Mouse (Mus musculus) small intestine, adult 2 months (tissue): ENCODE data around the gene Casc1. TPM values are rescaled to one million over a fixed set of nuclear protein-coding genes. Genes with fewer than 3 reads are reported as not detected.
"Not testable (repeated sequence)": the region's sequence is repeated elsewhere in the genome, so short reads cannot be mapped to it uniquely, and the experiment has no call there.

Source experiments
- H3K27ac ChIP-seq: fragments of 200-500 bp; 2 replicates; pipeline ENCODE4 v1.5.1; 2012; ENCODE audit warnings: low read depth, low read length, control low read depth, inconsistent platforms; ENCODE audit not compliant: insufficient read depth
- H3K27me3 ChIP-seq: fragments of 200-500 bp; 2 replicates; pipeline ENCODE4 v1.6.1; 2012; ENCODE audit warnings: mild to moderate bottlenecking, moderate library complexity, low read length, inconsistent platforms; ENCODE audit not compliant: control insufficient read depth, insufficient read depth
- H3K36me3 ChIP-seq: fragments of 200-500 bp; 2 replicates; pipeline ENCODE4 v1.6.1; 2012; ENCODE audit warnings: mild to moderate bottlenecking, low read length, control low read depth, inconsistent platforms; ENCODE audit not compliant: control insufficient read depth, insufficient read depth
- H3K4me1 ChIP-seq: fragments of 200-500 bp; 2 replicates; pipeline ENCODE4 v1.6.1; 2012; ENCODE audit warnings: low read length, inconsistent platforms, mixed read lengths; ENCODE audit not compliant: control insufficient read depth, insufficient read depth, insufficient read length
- H3K4me3 ChIP-seq: fragments of 200-500 bp; 2 replicates; pipeline ENCODE4 v1.5.1; 2012; ENCODE audit warnings: low read depth, mild to moderate bottlenecking, control low read depth, inconsistent platforms, low read length, moderate library complexity
- CTCF ChIP-seq: fragments of 200-500 bp; IDR thresholded peaks from 2 replicates; pipeline ENCODE4 v1.5.1; 2012; ENCODE audit warnings: low read depth, mild to moderate bottlenecking, control low read depth, inconsistent platforms, low read length, moderate library complexity, mixed read lengths; ENCODE audit not compliant: insufficient replicate concordance, insufficient read length; ENCODE audit errors: extremely low read depth
- POLR2A ChIP-seq: fragments of 200-500 bp; IDR thresholded peaks from 2 replicates; pipeline ENCODE4 v1.6.1; 2012; ENCODE audit warnings: low read depth, mild to moderate bottlenecking, control low read depth, inconsistent platforms, low read length, moderate library complexity
- WGBS: fragments of 180-500 bp; shearing (Covaris S2); methylation state at CpG from one replicate; pipeline ENCODE4 v1.1.7; 2018; 5-methylcytosine and 5-hydroxymethylcytosine counted together
- polyA plus RNA-seq: library from polyadenylated mRNA; depleted of rRNA; stranded (reverse); fragments of >200 nt; gene quantifications from 2 replicates; pipeline ENCODE4 v1.2.3, GENCODE M21; 2012

Gene Casc1
- polyA plus RNA-seq, 1 experiment, result 0.15 TPM

DNA sequence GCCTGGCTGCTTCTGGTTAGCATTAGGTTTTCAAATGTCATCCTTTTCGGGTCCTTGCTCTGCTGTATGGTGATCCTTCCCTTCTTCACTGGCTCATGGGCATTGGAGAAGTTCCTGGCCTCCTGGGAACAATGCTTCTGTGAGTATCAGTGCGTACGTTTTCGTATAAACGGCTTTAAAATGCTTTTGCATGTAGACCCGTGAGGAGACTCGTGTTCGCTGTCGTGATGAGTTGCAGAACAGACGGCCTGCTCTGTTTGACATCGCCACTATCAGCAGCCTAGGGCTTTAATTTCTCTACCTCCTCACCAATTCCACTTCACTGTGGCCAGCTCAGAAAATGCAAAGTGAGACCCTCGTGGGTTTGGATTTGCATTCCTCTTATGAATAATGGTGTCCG lies 71.6 kb downstream of the Casc1 start:
- H3K27me3 ChIP-seq, result no peaks in the 10 kb centered on the region
- TF ChIP-seq POLR2A (no peak), CTCF (no peak)
- H3K4me3 ChIP-seq, result no peak overlapping the region
- H3K36me3 ChIP-seq, result no peaks in the 10 kb centered on the region
- peaks cover 2% of the 10 kb centered on the region; the same call in 1 of the 2 replicates for H3K4me1 ChIP-seq
- WGBS, result 88% methylated on average over 13 of the region's 13 CpGs
- H3K27ac ChIP-seq, result no peak overlapping the region

DNA sequence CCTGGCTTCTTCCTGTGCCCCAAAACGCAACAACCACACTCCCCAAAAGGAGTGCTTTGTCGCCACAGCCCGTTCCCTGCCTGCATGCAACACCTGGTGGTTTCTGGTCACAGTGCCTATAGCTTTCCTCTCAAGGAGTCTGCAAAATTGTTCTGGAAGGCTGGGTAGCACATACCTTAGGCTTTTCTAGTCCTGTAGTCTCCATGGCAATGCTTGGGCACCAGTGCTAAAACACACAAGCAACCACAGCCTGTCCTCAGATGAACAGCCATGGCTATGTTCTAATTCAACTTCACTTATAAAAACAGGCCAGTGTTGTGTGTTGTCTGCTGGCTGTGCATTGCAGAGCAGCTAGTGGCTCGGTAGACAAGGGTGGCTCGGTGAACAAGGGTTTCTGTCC lies 74.0 kb downstream of the Casc1 start:
- no peaks in the 10 kb centered on the region for H3K36me3 ChIP-seq
- H3K27ac ChIP-seq, result no peak overlapping the region
- H3K4me1 ChIP-seq, result no peaks in the 10 kb centered on the region
- no peak for TF ChIP-seq CTCF
- no peak for TF ChIP-seq POLR2A
- no peaks in the 10 kb centered on the region for H3K27me3 ChIP-seq
- 81% methylated on average over 5 of the region's 5 CpGs for WGBS
- H3K4me3 ChIP-seq, result no peak overlapping the region

DNA sequence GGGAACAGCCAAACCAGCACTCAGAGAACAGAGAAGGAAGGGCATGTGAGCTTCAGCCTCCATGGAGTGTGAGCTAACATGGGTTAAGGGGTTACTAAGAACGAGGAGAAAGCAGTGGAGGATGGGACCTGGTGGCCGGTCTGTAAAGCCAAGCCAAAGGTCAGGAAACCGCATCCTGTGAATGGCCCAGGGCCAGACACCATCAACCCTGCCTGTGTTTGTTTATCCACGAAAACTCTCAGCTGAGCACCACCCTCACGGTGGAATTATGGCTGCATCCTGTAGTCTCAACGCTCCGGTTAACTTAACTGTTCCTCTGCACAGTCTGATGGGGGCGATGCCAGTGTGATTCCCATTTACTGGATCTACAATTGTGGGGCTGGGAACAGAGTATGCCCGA lies 75.0 kb downstream of the Casc1 start:
- Histone ChIP-seq H3K4me3 (no peak overlapping the region), H3K4me1 (no peaks in the 10 kb centered on the region), H3K36me3 (no peaks in the 10 kb centered on the region), H3K27me3 (no peaks in the 10 kb centered on the region), H3K27ac (no peak overlapping the region)
- 41% methylated on average over 9 of the region's 9 CpGs for WGBS
- TF ChIP-seq CTCF (no peak), POLR2A (no peak)

DNA sequence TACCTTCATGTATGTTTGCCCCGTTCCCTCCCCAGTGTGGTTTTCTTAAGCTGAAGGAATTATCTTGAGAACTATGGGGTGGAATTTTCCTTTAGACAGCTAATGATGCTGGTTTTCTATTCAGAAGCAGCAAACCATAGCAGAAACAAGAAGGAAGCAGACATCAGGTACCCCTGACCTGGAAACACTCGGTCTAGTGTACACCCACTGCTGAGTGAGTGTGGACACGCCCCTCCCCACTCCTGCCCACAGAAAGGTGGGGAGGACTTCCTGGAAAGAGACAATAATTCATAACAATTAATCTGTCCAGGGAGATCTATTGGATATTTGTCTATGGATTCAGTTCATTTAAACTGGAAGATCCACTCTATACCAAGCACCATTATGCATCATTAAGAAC lies 75.5 kb downstream of the Casc1 start:
- no peak overlapping the region for H3K27ac ChIP-seq
- H3K4me1 ChIP-seq, result no peaks in the 10 kb centered on the region
- TF ChIP-seq POLR2A, result no peak
- no peak for TF ChIP-seq CTCF
- 48% methylated on average over 3 of the region's 3 CpGs for WGBS
- H3K4me3 ChIP-seq, result no peak overlapping the region
- H3K36me3 ChIP-seq, result no peaks in the 10 kb centered on the region
- no peaks in the 10 kb centered on the region for H3K27me3 ChIP-seq

DNA sequence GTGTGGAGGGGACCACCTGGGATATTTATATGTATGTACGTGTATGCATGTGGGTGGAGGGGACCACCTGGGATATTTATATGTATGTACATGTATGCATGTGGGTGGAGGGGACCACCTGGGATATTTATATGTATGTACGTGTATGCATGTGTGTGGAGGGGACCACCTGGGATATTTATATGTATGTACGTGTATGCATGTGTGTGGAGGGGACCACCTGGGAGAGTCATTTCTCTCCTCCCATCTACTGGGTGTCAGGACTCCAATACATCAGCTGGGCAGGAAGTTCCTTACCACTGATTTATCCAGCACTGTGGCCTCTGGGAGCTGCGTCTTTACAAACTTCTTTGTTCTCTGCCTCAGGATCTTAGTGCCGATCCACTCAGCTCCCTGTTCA lies 77.8 kb downstream of the Casc1 start:
- not testable (repeated sequence) for H3K4me3 ChIP-seq, H3K36me3 ChIP-seq, H3K27ac ChIP-seq, H3K4me1 ChIP-seq, H3K27me3 ChIP-seq
- 84% methylated on average over 5 of the region's 5 CpGs for WGBS

DNA sequence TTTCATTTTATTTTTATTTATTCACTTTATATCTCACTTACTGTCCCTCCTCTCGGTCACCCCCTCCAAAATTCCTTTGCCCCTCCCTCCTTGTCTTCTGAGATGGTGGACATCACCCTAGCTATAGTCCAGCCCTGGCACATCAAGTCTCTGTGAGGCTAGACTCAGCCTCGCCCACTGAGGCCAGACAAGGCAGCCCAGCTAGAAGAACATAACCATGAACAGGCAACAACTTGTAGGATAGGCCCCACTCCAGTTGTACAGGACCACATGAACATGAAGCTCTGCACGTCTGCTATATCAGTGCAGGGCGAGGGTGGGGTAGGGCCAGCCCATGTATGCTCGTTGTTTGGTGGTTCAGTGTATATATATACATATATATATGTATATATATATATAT lies 78.8 kb downstream of the Casc1 start:
- no peaks in the 10 kb centered on the region for H3K27me3 ChIP-seq
- WGBS, result 81% methylated on average over 5 of the region's 5 CpGs
- no peak for TF ChIP-seq POLR2A
- no peak for TF ChIP-seq CTCF
- H3K36me3 ChIP-seq, result no peaks in the 10 kb centered on the region
- no peak overlapping the region for H3K4me3 ChIP-seq
- no peaks in the 10 kb centered on the region for H3K4me1 ChIP-seq
- no peak overlapping the region for H3K27ac ChIP-seq

DNA sequence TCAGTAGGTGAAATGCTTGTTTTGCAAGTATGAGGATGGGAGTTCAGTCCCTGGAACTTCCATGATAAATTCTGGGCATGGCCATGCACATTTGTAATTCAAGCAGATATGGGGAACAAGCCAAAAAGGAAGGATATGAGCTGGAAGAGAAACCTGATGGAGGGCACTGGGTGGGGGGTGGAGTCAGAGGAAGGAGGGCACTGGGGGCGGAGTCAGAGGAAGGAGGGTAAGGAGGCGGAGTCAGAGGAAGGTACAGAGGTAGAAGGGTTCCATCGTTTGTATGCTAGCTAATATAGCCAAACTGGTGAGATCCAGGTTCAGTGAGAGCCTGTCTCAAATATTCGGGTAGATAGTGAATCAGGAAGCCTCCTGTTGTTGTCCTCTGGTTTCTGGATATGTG lies 81.2 kb downstream of the Casc1 start:
- H3K4me1 ChIP-seq, result no peaks in the 10 kb centered on the region
- no peak overlapping the region for H3K27ac ChIP-seq
- WGBS, result 84% methylated on average over 4 of the region's 4 CpGs
- no peak overlapping the region for H3K4me3 ChIP-seq
- no peaks in the 10 kb centered on the region for H3K36me3 ChIP-seq
- no peaks in the 10 kb centered on the region for H3K27me3 ChIP-seq
- TF ChIP-seq POLR2A (no peak), CTCF (no peak)

DNA sequence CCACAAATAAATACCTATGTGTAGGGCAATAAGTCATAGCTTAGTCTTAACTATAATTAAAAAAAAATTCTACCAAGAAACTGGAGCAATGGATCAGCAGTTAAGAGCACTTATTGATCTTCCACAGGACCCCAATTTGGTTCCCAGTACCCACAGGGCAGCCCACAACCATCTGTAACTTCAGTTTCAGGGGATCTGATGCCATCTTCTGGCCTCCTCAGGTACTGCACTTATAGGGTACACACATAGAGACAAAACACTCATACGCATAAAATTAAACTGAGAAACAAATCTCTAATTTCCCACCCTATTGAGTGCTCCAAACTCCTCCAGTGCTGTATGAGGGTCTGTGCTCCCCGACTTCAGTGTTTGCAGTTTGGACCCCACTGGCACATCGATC lies 83.2 kb downstream of the Casc1 start:
- H3K36me3 ChIP-seq, result no peaks in the 10 kb centered on the region
- no peak overlapping the region for H3K4me3 ChIP-seq
- H3K27ac ChIP-seq, result no peak overlapping the region
- TF ChIP-seq POLR2A (no peak), CTCF (no peak)
- WGBS, result 98% methylated on average over 3 of the region's 3 CpGs
- no peaks in the 10 kb centered on the region for H3K4me1 ChIP-seq
- H3K27me3 ChIP-seq, result no peaks in the 10 kb centered on the region
